Mouse (Mus musculus): ENCODE data around the gene Pde4b. TPM values are rescaled to one million over a fixed set of nuclear protein-coding genes. Genes with fewer than 3 reads are reported as not detected.

Gene Pde4b
- total and polyA plus RNA-seq, 2 experiments: 8.0 to 10.7 TPM

DNA sequence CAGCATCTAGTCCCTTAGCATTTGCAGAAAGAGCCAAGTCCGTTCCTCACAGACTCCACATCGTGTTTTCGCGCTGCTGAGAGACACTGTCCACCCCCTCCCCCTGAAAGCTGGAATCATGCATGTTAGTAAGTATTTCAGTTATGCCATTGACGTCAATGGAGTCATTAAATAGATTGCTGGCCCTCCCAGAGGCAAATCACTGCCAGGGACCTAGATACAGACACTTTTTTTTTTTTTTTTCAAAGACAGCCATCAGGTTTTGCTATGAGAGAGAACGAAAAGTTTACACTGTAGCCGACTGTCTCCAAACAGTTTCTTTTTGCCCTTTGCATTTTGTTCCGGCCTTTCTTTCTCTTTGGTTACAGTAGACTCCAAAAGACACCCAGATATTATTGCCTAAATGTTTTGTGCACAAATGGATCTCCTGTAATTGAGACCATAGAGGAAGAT, 423.6 kb downstream of the Pde4b start:
- WGBS: 4% methylated on average over 8 of the region's 8 CpGs
- H3K36me3 ChIP-seq (ENCODE audit: control insufficient read depth, insufficient read depth, low read length): no peaks in the 10 kb centered on the region
- H3K27ac ChIP-seq (replicated peaks; ENCODE audit: insufficient read depth, low read depth, low read length): peak overlapping the region; percentile 90
- H3K9ac ChIP-seq (ENCODE audit: low read depth, low read length): no peak overlapping the region
- H3K79me2 ChIP-seq (ENCODE audit: control insufficient read depth, insufficient read depth, low read length): no peaks in the 10 kb centered on the region
- peak; percentile 97 for DNase-seq (ENCODE audit: extremely low read depth, low read depth, low spot score)
- TF ChIP-seq POLR2A (IDR thresholded peaks at IDR 0.05; ENCODE audit: extremely low read depth, insufficient read depth, low read length) (no peak), CTCF (IDR thresholded peaks at IDR 0.05; ENCODE audit: low read depth, low read length) (no peak)
- peaks cover 24% of the 10 kb centered on the region for H3K4me1 ChIP-seq (ENCODE audit: control insufficient read depth, insufficient read depth, low read length)
- H3K27me3 ChIP-seq (ENCODE audit: control insufficient read depth, insufficient read depth, low read length): no peaks in the 10 kb centered on the region
- peak overlapping the region; percentile 16; the same call in 1 of the 2 replicates for H3K4me3 ChIP-seq (ENCODE audit: insufficient read depth, low read depth, low read length)

DNA sequence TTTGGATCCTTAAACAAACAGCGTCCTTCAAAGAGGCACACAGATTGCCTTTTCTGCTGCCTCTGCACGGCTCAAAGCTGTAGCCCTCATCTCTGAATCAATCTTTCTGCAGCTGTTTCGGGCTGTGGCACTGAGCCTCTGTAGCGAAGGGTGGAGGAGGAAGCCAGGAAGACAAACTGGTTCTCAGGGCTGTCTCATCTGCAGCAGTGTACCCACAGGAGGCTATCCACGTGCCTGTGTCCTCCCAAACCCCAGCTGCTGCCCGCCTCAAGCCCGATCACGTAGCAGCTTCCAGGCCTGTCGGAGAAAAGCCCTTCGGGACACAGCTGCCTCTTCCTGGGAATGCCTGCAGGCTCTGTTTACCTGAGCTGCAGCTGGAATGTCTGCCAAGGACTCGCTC, 424.2 kb downstream of the Pde4b start:
- no peaks in the 10 kb centered on the region for H3K79me2 ChIP-seq (ENCODE audit: control insufficient read depth, insufficient read depth, low read length)
- H3K36me3 ChIP-seq (ENCODE audit: control insufficient read depth, insufficient read depth, low read length): no peaks in the 10 kb centered on the region
- WGBS: 12% methylated on average over 11 of the region's 11 CpGs
- no peaks in the 10 kb centered on the region for H3K27me3 ChIP-seq (ENCODE audit: control insufficient read depth, insufficient read depth, low read length)
- peak overlapping the region; percentile 39 for H3K4me3 ChIP-seq (ENCODE audit: insufficient read depth, low read depth, low read length)
- H3K9ac ChIP-seq (ENCODE audit: low read depth, low read length): peak overlapping the region; percentile 73
- peak; percentile 88 for DNase-seq (ENCODE audit: extremely low read depth, low read depth, low spot score)
- no peak for TF ChIP-seq POLR2A (IDR thresholded peaks at IDR 0.05; ENCODE audit: extremely low read depth, insufficient read depth, low read length)
- peak overlapping the region; percentile 90 for H3K27ac ChIP-seq (replicated peaks; ENCODE audit: insufficient read depth, low read depth, low read length)
- H3K4me1 ChIP-seq (ENCODE audit: control insufficient read depth, insufficient read depth, low read length): peaks cover 26% of the 10 kb centered on the region

DNA sequence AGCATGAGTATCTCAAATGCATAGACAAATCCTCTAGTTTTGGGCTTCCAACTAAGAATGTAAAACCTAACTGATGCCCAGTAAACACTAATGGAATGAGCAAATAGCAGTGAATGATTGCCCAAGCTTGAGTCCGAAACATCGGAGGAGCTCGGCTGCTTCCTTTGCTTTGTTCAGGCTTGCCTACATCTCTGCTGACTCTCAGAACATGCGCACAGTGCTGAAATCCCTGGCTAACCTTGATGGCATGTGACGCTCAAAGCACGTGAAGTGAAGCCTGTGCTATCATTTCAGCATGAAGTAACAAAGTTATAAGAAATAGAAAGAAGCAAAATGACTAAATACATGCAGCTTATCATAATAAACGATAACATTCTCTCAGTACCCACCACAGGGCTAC, 425.6 kb downstream of the Pde4b start:
- no peak overlapping the region for H3K4me3 ChIP-seq (ENCODE audit: insufficient read depth, low read depth, low read length)
- H3K4me1 ChIP-seq (ENCODE audit: control insufficient read depth, insufficient read depth, low read length): peaks cover 26% of the 10 kb centered on the region
- no peak for TF ChIP-seq CTCF (IDR thresholded peaks at IDR 0.05; ENCODE audit: low read depth, low read length)
- TF ChIP-seq POLR2A (IDR thresholded peaks at IDR 0.05; ENCODE audit: extremely low read depth, insufficient read depth, low read length): no peak
- 27% methylated on average over 7 of the region's 7 CpGs for WGBS
- H3K9ac ChIP-seq (ENCODE audit: low read depth, low read length): no peak overlapping the region
- H3K27me3 ChIP-seq (ENCODE audit: control insufficient read depth, insufficient read depth, low read length): no peaks in the 10 kb centered on the region
- no peaks in the 10 kb centered on the region for H3K79me2 ChIP-seq (ENCODE audit: control insufficient read depth, insufficient read depth, low read length)
- DNase-seq (ENCODE audit: extremely low read depth, low read depth, low spot score): peak; percentile 96
- no peaks in the 10 kb centered on the region for H3K36me3 ChIP-seq (ENCODE audit: control insufficient read depth, insufficient read depth, low read length)
- H3K27ac ChIP-seq (replicated peaks; ENCODE audit: insufficient read depth, low read depth, low read length): no peak overlapping the region; the same call in 1 of the 2 replicates

DNA sequence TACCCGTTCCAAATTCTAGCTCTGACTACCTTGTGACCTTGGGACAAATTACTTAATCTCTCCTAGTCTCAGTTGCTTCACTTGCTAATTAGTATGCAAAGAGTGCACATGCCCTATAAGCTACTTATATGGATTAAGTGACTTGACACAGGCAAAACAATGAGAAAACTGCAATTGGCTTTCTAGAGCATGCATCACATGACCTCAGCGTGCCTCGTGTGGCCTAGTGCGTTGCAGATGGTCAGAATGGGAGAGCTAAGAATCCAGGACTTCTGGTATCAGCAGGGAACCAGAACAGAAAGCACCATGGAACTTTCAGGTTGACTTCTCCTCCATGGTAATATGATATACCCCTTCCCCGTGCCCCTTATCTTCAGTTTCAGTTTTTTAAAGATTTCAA, 426.2 kb downstream of the Pde4b start:
- Histone ChIP-seq H3K4me3 (ENCODE audit: insufficient read depth, low read depth, low read length) (no peak overlapping the region), H3K27ac (replicated peaks; ENCODE audit: insufficient read depth, low read depth, low read length) (no peak overlapping the region), H3K79me2 (ENCODE audit: control insufficient read depth, insufficient read depth, low read length) (no peaks in the 10 kb centered on the region), H3K36me3 (ENCODE audit: control insufficient read depth, insufficient read depth, low read length) (no peaks in the 10 kb centered on the region), H3K9ac (ENCODE audit: low read depth, low read length) (no peak overlapping the region), H3K27me3 (ENCODE audit: control insufficient read depth, insufficient read depth, low read length) (no peaks in the 10 kb centered on the region), H3K4me1 (ENCODE audit: control insufficient read depth, insufficient read depth, low read length) (peaks cover 26% of the 10 kb centered on the region)
- DNase-seq (ENCODE audit: extremely low read depth, low read depth, low spot score): peak; percentile 69
- 70% methylated on average over 5 of the region's 5 CpGs for WGBS
- TF ChIP-seq POLR2A (IDR thresholded peaks at IDR 0.05; ENCODE audit: extremely low read depth, insufficient read depth, low read length) (no peak), CTCF (IDR thresholded peaks at IDR 0.05; ENCODE audit: low read depth, low read length) (no peak)

DNA sequence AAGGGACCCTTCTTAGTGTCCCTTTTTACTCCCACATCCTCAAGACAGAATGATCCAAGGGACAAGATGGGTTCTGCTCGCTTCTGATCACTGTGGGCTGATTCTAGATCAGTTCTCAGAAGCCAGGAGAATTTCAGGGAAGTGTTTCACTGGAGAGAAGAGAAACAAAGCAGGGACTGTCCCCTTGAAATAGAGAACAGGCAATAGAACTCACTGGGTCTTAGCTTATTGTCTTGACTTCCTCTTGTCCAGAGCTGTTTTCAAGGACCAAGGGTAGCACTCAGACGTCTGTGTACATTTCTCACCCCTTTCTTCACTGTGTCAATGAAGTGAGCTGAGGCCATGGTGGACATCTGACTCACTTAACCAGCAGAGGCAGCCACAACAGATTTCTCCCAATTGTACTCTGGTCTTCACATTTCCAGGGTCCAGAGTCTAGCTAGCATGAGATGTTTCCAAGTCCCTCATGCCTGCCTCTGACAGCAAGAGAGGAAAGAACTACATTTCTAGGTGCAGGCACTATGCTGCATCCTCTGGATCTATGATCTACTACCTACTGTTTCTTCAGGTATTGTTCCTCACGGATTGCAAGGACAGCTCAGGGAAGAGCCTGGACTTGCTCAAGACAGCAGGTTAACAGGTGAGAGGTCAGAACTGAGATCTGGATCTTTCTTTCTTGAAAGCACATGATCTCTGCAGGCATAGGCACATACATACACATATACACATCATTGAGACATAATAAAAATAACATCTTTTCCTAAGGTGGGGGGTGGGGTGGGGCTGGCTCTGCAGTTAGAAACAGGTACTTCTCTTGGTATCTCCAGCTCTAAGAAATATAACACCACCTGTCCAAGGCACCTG, 427.9 kb downstream of the Pde4b start:
- peak; percentile 80 for DNase-seq (ENCODE audit: extremely low read depth, low read depth, low spot score)
- H3K4me3 ChIP-seq (ENCODE audit: insufficient read depth, low read depth, low read length): no peak overlapping the region
- H3K4me1 ChIP-seq (ENCODE audit: control insufficient read depth, insufficient read depth, low read length): peaks cover 23% of the 10 kb centered on the region
- TF ChIP-seq CTCF (IDR thresholded peaks at IDR 0.05; ENCODE audit: low read depth, low read length) (no peak), POLR2A (IDR thresholded peaks at IDR 0.05; ENCODE audit: extremely low read depth, insufficient read depth, low read length) (no peak)
- H3K27me3 ChIP-seq (ENCODE audit: control insufficient read depth, insufficient read depth, low read length): no peaks in the 10 kb centered on the region
- no peak overlapping the region for H3K9ac ChIP-seq (ENCODE audit: low read depth, low read length)
- WGBS: 53% methylated on average over 3 of the region's 3 CpGs
- no peaks in the 10 kb centered on the region for H3K36me3 ChIP-seq (ENCODE audit: control insufficient read depth, insufficient read depth, low read length)
- H3K79me2 ChIP-seq (ENCODE audit: control insufficient read depth, insufficient read depth, low read length): no peaks in the 10 kb centered on the region
- 0 out of 2 replicates have a peak overlapping the region, but pooled peaks have one; percentile 15 for H3K27ac ChIP-seq (replicated peaks; ENCODE audit: insufficient read depth, low read depth, low read length)

DNA sequence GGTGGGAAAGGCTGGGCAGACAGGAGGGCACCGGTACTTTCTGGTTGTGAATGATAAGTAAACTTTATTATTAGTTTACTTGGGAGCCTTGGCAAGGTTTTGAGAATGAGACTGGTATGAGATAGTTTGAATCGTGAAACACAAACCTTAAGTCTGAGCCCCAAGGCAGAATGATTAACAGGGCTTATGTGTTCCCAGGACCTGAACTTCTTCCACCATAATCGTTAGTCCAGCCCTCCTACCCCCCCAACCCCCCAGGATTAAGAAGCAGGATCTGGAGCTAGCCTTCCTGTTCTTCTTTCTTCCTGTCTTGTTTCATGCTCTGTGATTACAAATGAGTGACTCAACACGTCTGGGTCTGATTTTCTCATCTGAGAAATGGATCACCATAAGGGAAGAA, 429.1 kb downstream of the Pde4b start:
- no peak overlapping the region for H3K9ac ChIP-seq (ENCODE audit: low read depth, low read length)
- 36% methylated on average over 4 of the region's 4 CpGs for WGBS
- H3K4me1 ChIP-seq (ENCODE audit: control insufficient read depth, insufficient read depth, low read length): peaks cover 22% of the 10 kb centered on the region
- H3K79me2 ChIP-seq (ENCODE audit: control insufficient read depth, insufficient read depth, low read length): no peaks in the 10 kb centered on the region
- H3K27me3 ChIP-seq (ENCODE audit: control insufficient read depth, insufficient read depth, low read length): no peaks in the 10 kb centered on the region
- no peak for TF ChIP-seq POLR2A (IDR thresholded peaks at IDR 0.05; ENCODE audit: extremely low read depth, insufficient read depth, low read length)
- no peak for TF ChIP-seq CTCF (IDR thresholded peaks at IDR 0.05; ENCODE audit: low read depth, low read length)
- no peak overlapping the region for H3K4me3 ChIP-seq (ENCODE audit: insufficient read depth, low read depth, low read length)
- no peaks in the 10 kb centered on the region for H3K36me3 ChIP-seq (ENCODE audit: control insufficient read depth, insufficient read depth, low read length)
- no peak overlapping the region for H3K27ac ChIP-seq (replicated peaks; ENCODE audit: insufficient read depth, low read depth, low read length)
- no peak for DNase-seq (ENCODE audit: extremely low read depth, low read depth, low spot score)
